Mouse (Mus musculus): ENCODE results near the gene Myh9.

DNA sequence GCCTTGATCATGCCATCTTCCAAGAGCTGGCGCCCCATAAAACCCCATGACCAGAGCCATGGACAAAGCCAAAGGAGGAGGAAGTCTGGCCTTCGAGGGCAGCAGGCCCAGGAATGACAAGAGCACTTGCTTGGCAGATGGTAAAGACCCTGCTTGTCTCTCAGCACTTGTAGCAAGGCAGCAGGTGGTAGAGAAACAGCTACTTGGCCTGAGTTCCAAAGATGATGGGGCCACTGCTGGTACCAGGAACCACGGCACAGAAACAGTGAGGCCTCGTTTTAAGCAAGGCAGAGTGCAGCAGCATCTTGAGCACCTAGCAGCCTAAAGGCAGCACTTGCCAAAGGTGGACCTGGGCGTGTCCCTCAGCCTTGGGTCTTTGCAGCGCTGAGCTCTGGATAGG is 53.6 kb downstream of the Myh9 start:
- TF ChIP-seq POLR2A (IDR thresholded peaks at IDR 0.05; ENCODE audit: insufficient read depth, low read depth, low read length) (no peak), CTCF (IDR thresholded peaks at IDR 0.05; ENCODE audit: insufficient read depth, low read depth, low read length) (no peak)

Measured in olfactory bulb, adult 2 months (tissue).